Mouse (Mus musculus) intestine, embryonic 16.5 days (tissue): ENCODE measurements around the gene Lctl. TPM values are rescaled to one million over a fixed set of nuclear protein-coding genes. Genes with fewer than 3 reads are reported as not detected.

Experiments
- ATAC-seq: fragments of 200-750 bp; cut with Nextera tagmentation; 2 replicates; pipeline ENCODE4 v1.8.0; 2017; ENCODE audit warnings: moderate TSS enrichment, moderate library complexity
- H3K27ac ChIP-seq: fragments of 300-500 bp; sonication (generic); 2 replicates; pipeline ENCODE4 v1.5.1; 2014; ENCODE audit warnings: mild to moderate bottlenecking, low read length
- H3K27me3 ChIP-seq: fragments of 300-500 bp; sonication (generic); replicated peaks from 2 replicates; pipeline ENCODE4 v1.6.1; 2014; ENCODE audit warnings: low read length, control low read depth, mixed read lengths; ENCODE audit not compliant: control insufficient read depth, insufficient read depth
- H3K36me3 ChIP-seq: fragments of 300-500 bp; sonication (generic); 2 replicates; pipeline ENCODE4 v1.6.1; 2014; ENCODE audit warnings: low read length, control low read depth; ENCODE audit not compliant: control insufficient read depth, insufficient read depth
- H3K4me1 ChIP-seq: fragments of 300-500 bp; sonication (generic); 2 replicates; pipeline ENCODE4 v1.6.1; 2014; ENCODE audit warnings: low read length, control low read depth, mixed read lengths; ENCODE audit not compliant: control insufficient read depth, insufficient read depth
- H3K4me2 ChIP-seq: fragments of 300-500 bp; sonication (generic); 2 replicates; pipeline ENCODE4 v1.6.1; 2014; ENCODE audit warnings: low read depth, low read length, control low read depth
- H3K4me3 ChIP-seq: fragments of 300-500 bp; sonication (generic); 2 replicates; pipeline ENCODE4 v1.5.1; 2014; ENCODE audit warnings: mild to moderate bottlenecking, low read length
- H3K9ac ChIP-seq: fragments of 300-500 bp; sonication (generic); 2 replicates; pipeline ENCODE4 v1.6.1; 2014; ENCODE audit warnings: low read depth, low read length
- H3K9me3 ChIP-seq: fragments of 300-500 bp; sonication (generic); 2 replicates; pipeline ENCODE4 v1.6.1; 2016; ENCODE audit warnings: low read length, control low read depth; ENCODE audit not compliant: control insufficient read depth
- WGBS: fragments of 180-500 bp; shearing (Covaris S2); extraction: QIAGEN DNeasy Blood & Tissue Kit; methylation state at CpG from one replicate; pipeline ENCODE4 v1.1.7; 2014; 5-methylcytosine and 5-hydroxymethylcytosine counted together
- polyA plus RNA-seq: library from polyadenylated mRNA; unstranded; fragments of >200 nt; fragmentation: Nextera tagmentation; extraction: Ambion mirVana; gene quantifications from 2 replicates; pipeline ENCODE4 v1.2.1, GENCODE M21; 2015

Gene Lctl
- polyA plus RNA-seq, 1 experiment from 2014 or later, result 0.15 TPM

GRCm38 (mm10) chr9:64084661-64085399 lies 32.1 kb upstream of the Lctl start:
- H3K4me2 ChIP-seq, result peak overlapping the region; percentile 93
- no peaks in the 10 kb centered on the region for H3K27me3 ChIP-seq
- peak; percentile 60 for ATAC-seq
- WGBS, result 3% methylated on average over 41 of the region's 49 CpGs
- H3K36me3 ChIP-seq, result no peaks in the 10 kb centered on the region
- H3K4me3 ChIP-seq, result peak overlapping the region; percentile 54
- H3K9ac ChIP-seq, result peak overlapping the region; percentile 89
- no peaks in the 10 kb centered on the region for H3K9me3 ChIP-seq
- peaks cover 45% of the 10 kb centered on the region for H3K4me1 ChIP-seq
- peak overlapping the region; percentile 97 for H3K27ac ChIP-seq

- WGBS, result 52% methylated on average over 2 of the region's 2 CpGs
- peak overlapping the region; percentile 13; the same call in 1 of the 2 replicates for H3K4me3 ChIP-seq
- peak overlapping the region; percentile 97 for H3K27ac ChIP-seq
- H3K27me3 ChIP-seq, result no peaks in the 10 kb centered on the region
- peak; percentile 37 for ATAC-seq
- peak overlapping the region; percentile 38 for H3K4me2 ChIP-seq
- no peaks in the 10 kb centered on the region for H3K9me3 ChIP-seq
- H3K4me1 ChIP-seq, result peaks cover 45% of the 10 kb centered on the region
- H3K36me3 ChIP-seq, result no peaks in the 10 kb centered on the region
- H3K9ac ChIP-seq, result peak overlapping the region; percentile 52
These were observed 31.0 kb upstream of the Lctl start for GRCm38 (mm10) chr9:64085976-64086375.

- no peaks in the 10 kb centered on the region for H3K9me3 ChIP-seq
- no peaks in the 10 kb centered on the region for H3K36me3 ChIP-seq
- 55% methylated on average over 6 of the region's 6 CpGs for WGBS
- peak overlapping the region; percentile 13; the same call in 1 of the 2 replicates for H3K4me3 ChIP-seq
- peaks cover 45% of the 10 kb centered on the region for H3K4me1 ChIP-seq
- H3K9ac ChIP-seq, result peak overlapping the region; percentile 52
- ATAC-seq, result peak; percentile 49
- no peaks in the 10 kb centered on the region for H3K27me3 ChIP-seq
- peak overlapping the region; percentile 38 for H3K4me2 ChIP-seq
- H3K27ac ChIP-seq, result peak overlapping the region; percentile 97
These were observed 30.4 kb upstream of the Lctl start for GRCm38 (mm10) chr9:64086543-64086942.

GRCm38 (mm10) chr9:64087461-64088235 lies 29.3 kb upstream of the Lctl start:
- peak overlapping the region; percentile 23; the same call in 1 of the 2 replicates for H3K9ac ChIP-seq
- 40% methylated on average over 5 of the region's 5 CpGs for WGBS
- no peak overlapping the region for H3K4me2 ChIP-seq
- ATAC-seq, result peak; percentile 60
- H3K4me1 ChIP-seq, result peaks cover 45% of the 10 kb centered on the region
- H3K36me3 ChIP-seq, result no peaks in the 10 kb centered on the region
- no peaks in the 10 kb centered on the region for H3K9me3 ChIP-seq
- no peaks in the 10 kb centered on the region for H3K27me3 ChIP-seq
- H3K27ac ChIP-seq, result peak overlapping the region; percentile 97
- no peak overlapping the region for H3K4me3 ChIP-seq

- H3K4me2 ChIP-seq, result no peak overlapping the region
- WGBS, result 84% methylated on average over 7 of the region's 7 CpGs
- H3K9ac ChIP-seq, result no peak overlapping the region
- no peaks in the 10 kb centered on the region for H3K36me3 ChIP-seq
- peaks cover 45% of the 10 kb centered on the region for H3K4me1 ChIP-seq
- H3K9me3 ChIP-seq, result no peaks in the 10 kb centered on the region
- peak overlapping the region; percentile 52; the same call in 1 of the 2 replicates for H3K27ac ChIP-seq
- no peak for ATAC-seq
- H3K4me3 ChIP-seq, result no peak overlapping the region
- no peaks in the 10 kb centered on the region for H3K27me3 ChIP-seq
These were observed 28.6 kb upstream of the Lctl start for GRCm38 (mm10) chr9:64088346-64088745.

GRCm38 (mm10) chr9:64089004-64089403 lies 27.9 kb upstream of the Lctl start:
- peak; percentile 11; the same call in 1 of the 2 replicates for ATAC-seq

GRCm38 (mm10) chr9:64094083-64094482 lies 22.9 kb upstream of the Lctl start:
- Histone ChIP-seq H3K27me3 (no peaks in the 10 kb centered on the region), H3K36me3 (no peaks in the 10 kb centered on the region), H3K27ac (no peak overlapping the region), H3K4me2 (no peak overlapping the region), H3K9ac (no peak overlapping the region), H3K4me3 (no peak overlapping the region), H3K4me1 (peaks cover 21% of the 10 kb centered on the region), H3K9me3 (no peaks in the 10 kb centered on the region)
- ATAC-seq, result 0 out of 2 replicates have a peak, but pooled peaks have one; percentile 21
- WGBS, result 45% methylated on average over 11 of the region's 11 CpGs

More at GRCm38 (mm10) chr9:64089004-64089403, 27.9 kb upstream of the Lctl start:
- Histone ChIP-seq H3K9ac (peak overlapping the region; percentile 57), H3K4me2 (no peak overlapping the region), H3K4me1 (peaks cover 42% of the 10 kb centered on the region), H3K27me3 (no peaks in the 10 kb centered on the region), H3K9me3 (no peaks in the 10 kb centered on the region), H3K36me3 (no peaks in the 10 kb centered on the region), H3K27ac (peak overlapping the region; percentile 84), H3K4me3 (no peak overlapping the region)
- WGBS, result 25% methylated on average over 12 of the region's 12 CpGs

- H3K9ac ChIP-seq, result no peak overlapping the region
- H3K27me3 ChIP-seq, result no peaks in the 10 kb centered on the region
- no peaks in the 10 kb centered on the region for H3K36me3 ChIP-seq
- no peak overlapping the region for H3K4me2 ChIP-seq
- no peaks in the 10 kb centered on the region for H3K9me3 ChIP-seq
- no peak for ATAC-seq
- 79% methylated on average over 4 of the region's 4 CpGs for WGBS
- no peak overlapping the region for H3K27ac ChIP-seq
- peaks cover 18% of the 10 kb centered on the region for H3K4me1 ChIP-seq
- no peak overlapping the region for H3K4me3 ChIP-seq
These were observed 18.7 kb upstream of the Lctl start for GRCm38 (mm10) chr9:64098282-64098681.

GRCm38 (mm10) chr9:64100442-64100841 lies 16.5 kb upstream of the Lctl start:
- Histone ChIP-seq H3K4me3 (no peak overlapping the region), H3K4me1 (peaks cover 2% of the 10 kb centered on the region; the same call in 1 of the 2 replicates), H3K9me3 (no peaks in the 10 kb centered on the region), H3K36me3 (no peaks in the 10 kb centered on the region), H3K9ac (no peak overlapping the region), H3K27ac (no peak overlapping the region), H3K27me3 (no peaks in the 10 kb centered on the region), H3K4me2 (no peak overlapping the region)
- 3% methylated on average over 4 of the region's 4 CpGs for WGBS
- 0 out of 2 replicates have a peak, but pooled peaks have one; percentile 37 for ATAC-seq
